Mouse (Mus musculus): ENCODE measurements around the gene Ttc29. TPM values are rescaled to one million over a fixed set of nuclear protein-coding genes. Genes with fewer than 3 reads are reported as not detected.

The Ttc29 gene
- polyA plus RNA-seq, 2 experiments: 0.04 TPM; not detected in 1

DNA sequence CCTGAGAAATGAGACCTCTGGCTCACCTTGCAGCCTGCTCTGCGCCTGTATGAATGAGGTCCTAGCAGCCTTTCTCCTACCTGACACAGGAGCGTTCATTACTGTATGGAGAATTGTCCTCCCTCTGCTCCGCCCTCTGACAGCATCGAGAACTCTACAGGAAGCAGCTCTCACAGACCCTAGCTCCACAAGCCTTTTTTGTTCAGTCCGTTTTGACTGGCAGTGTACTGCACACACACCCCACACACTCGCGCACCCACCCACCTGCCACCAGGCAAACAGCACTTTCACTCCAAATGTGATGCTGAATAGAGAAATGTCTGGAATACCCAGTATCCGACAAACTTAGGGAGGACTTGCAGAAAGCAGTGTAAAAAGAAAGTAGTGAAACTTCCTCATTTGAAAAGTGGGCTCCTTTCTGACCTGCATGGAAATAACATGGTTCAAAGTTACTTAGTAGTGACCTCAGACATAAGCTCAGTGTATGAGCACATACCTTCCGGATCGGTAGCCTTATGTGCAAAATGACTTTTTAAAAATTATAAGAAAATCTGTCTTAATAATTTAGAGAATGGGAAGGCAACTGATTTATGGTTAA, 76.4 kb downstream of the Ttc29 start:
- H3K4me1 ChIP-seq (ENCODE audit: control insufficient read depth, insufficient read depth, low read length): no peaks in the 10 kb centered on the region
- no peak for TF ChIP-seq POLR2A (IDR thresholded peaks at IDR 0.05; ENCODE audit: borderline replicate concordance, extremely low read depth, insufficient read depth, insufficient read length)
- 77% methylated on average over 10 of the region's 10 CpGs for whole genome bisulfite sequencing
- H3K4me2 ChIP-seq (replicated peaks; ENCODE audit: low read depth, low read length, severe bottlenecking): no peak overlapping the region
- no peak overlapping the region for H3K27ac ChIP-seq (replicated peaks; ENCODE audit: low read depth, low read length)
- ATAC-seq (ENCODE audit: low FRiP score, low read depth) (no peak), DNase-seq (ENCODE audit: low spot score) (no peak)
- no peaks in the 10 kb centered on the region for H3K27me3 ChIP-seq (ENCODE audit: control insufficient read depth, insufficient read depth, low read length)
- H3K4me3 ChIP-seq (replicated peaks; ENCODE audit: low read length): no peak overlapping the region
- no peaks in the 10 kb centered on the region for H3K36me3 ChIP-seq (ENCODE audit: control insufficient read depth, insufficient read depth, low read length)
- no peaks in the 10 kb centered on the region for H3K9me3 ChIP-seq (ENCODE audit: control insufficient read depth, low read length)
- no peak overlapping the region for H3K9ac ChIP-seq (ENCODE audit: low read depth, low read length, severe bottlenecking)

GRCm38 (mm10) chr8:78290274-78290673, 77.2 kb downstream of the Ttc29 start:
- no peaks in the 10 kb centered on the region for H3K36me3 ChIP-seq (ENCODE audit: control insufficient read depth, insufficient read depth, low read length)
- H3K4me2 ChIP-seq (replicated peaks; ENCODE audit: low read depth, low read length, severe bottlenecking): no peak overlapping the region
- no peak overlapping the region for H3K4me3 ChIP-seq (replicated peaks; ENCODE audit: low read length)
- no peak overlapping the region for H3K9ac ChIP-seq (ENCODE audit: low read depth, low read length, severe bottlenecking)
- no peaks in the 10 kb centered on the region for H3K27me3 ChIP-seq (ENCODE audit: control insufficient read depth, insufficient read depth, low read length)
- ATAC-seq (ENCODE audit: low FRiP score, low read depth): no peak
- 56% methylated on average over 7 of the region's 7 CpGs for WGBS
- no peak for DNase-seq (ENCODE audit: low spot score)
- no peak overlapping the region for H3K27ac ChIP-seq (replicated peaks; ENCODE audit: low read depth, low read length)
- no peaks in the 10 kb centered on the region for H3K9me3 ChIP-seq (ENCODE audit: control insufficient read depth, low read length)
- H3K4me1 ChIP-seq (ENCODE audit: control insufficient read depth, insufficient read depth, low read length): no peaks in the 10 kb centered on the region
- TF ChIP-seq POLR2A (IDR thresholded peaks at IDR 0.05; ENCODE audit: borderline replicate concordance, extremely low read depth, insufficient read depth, insufficient read length): no peak

DNA sequence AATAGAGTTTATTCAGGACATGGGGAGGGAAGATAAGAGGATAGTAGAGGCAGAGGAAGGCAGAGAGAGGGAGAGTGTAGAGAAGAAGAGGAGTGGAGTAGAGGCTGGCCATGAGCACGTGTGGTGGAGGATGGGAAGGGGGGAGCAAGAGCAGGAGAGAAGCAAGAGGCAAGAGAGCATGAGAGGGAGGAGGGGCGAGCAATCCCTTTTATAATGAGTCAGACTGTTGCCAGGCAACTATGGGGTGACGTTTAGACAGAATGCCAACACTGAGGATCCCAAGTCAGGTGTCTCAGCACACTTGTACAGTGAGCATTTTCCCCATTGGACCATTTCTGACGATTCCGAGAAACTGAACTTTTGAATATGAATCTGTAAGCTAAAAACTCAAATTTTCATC, 82.4 kb downstream of the Ttc29 start:
- ATAC-seq (ENCODE audit: low FRiP score, low read depth) (no peak), DNase-seq (ENCODE audit: low spot score) (no peak)
- H3K9ac ChIP-seq (ENCODE audit: low read depth, low read length, severe bottlenecking): no peak overlapping the region
- H3K4me2 ChIP-seq (replicated peaks; ENCODE audit: low read depth, low read length, severe bottlenecking): no peak overlapping the region
- no peak overlapping the region for H3K27ac ChIP-seq (replicated peaks; ENCODE audit: low read depth, low read length)
- no peak overlapping the region for H3K4me3 ChIP-seq (replicated peaks; ENCODE audit: low read length)
- no peaks in the 10 kb centered on the region for H3K36me3 ChIP-seq (ENCODE audit: control insufficient read depth, insufficient read depth, low read length)
- H3K4me1 ChIP-seq (ENCODE audit: control insufficient read depth, insufficient read depth, low read length): no peaks in the 10 kb centered on the region
- no peaks in the 10 kb centered on the region for H3K9me3 ChIP-seq (ENCODE audit: control insufficient read depth, low read length)
- 61% methylated on average over 5 of the region's 5 CpGs for WGBS
- TF ChIP-seq POLR2A (IDR thresholded peaks at IDR 0.05; ENCODE audit: borderline replicate concordance, extremely low read depth, insufficient read depth, insufficient read length): no peak
- H3K27me3 ChIP-seq (ENCODE audit: control insufficient read depth, insufficient read depth, low read length): no peaks in the 10 kb centered on the region

- H3K9ac ChIP-seq (ENCODE audit: low read depth, low read length, severe bottlenecking): no peak overlapping the region
- TF ChIP-seq POLR2A (IDR thresholded peaks at IDR 0.05; ENCODE audit: borderline replicate concordance, extremely low read depth, insufficient read depth, insufficient read length): no peak
- H3K27ac ChIP-seq (replicated peaks; ENCODE audit: low read depth, low read length): no peak overlapping the region
- H3K36me3 ChIP-seq (ENCODE audit: control insufficient read depth, insufficient read depth, low read length): no peaks in the 10 kb centered on the region
- no peaks in the 10 kb centered on the region for H3K4me1 ChIP-seq (ENCODE audit: control insufficient read depth, insufficient read depth, low read length)
- no peaks in the 10 kb centered on the region for H3K9me3 ChIP-seq (ENCODE audit: control insufficient read depth, low read length)
- no peak overlapping the region for H3K4me2 ChIP-seq (replicated peaks; ENCODE audit: low read depth, low read length, severe bottlenecking)
- H3K27me3 ChIP-seq (ENCODE audit: control insufficient read depth, insufficient read depth, low read length): no peaks in the 10 kb centered on the region
- WGBS: 32% methylated on average over 7 of the region's 7 CpGs
- ATAC-seq (ENCODE audit: low FRiP score, low read depth): no peak
- DNase-seq (ENCODE audit: low spot score): no peak
- H3K4me3 ChIP-seq (replicated peaks; ENCODE audit: low read length): no peak overlapping the region
Observed at GRCm38 (mm10) chr8:78303579-78303978, 90.5 kb downstream of the Ttc29 start.

- no peak for DNase-seq (ENCODE audit: low spot score)
- Histone ChIP-seq H3K27me3 (ENCODE audit: control insufficient read depth, insufficient read depth, low read length) (no peaks in the 10 kb centered on the region), H3K4me3 (replicated peaks; ENCODE audit: low read length) (no peak overlapping the region), H3K4me2 (replicated peaks; ENCODE audit: low read depth, low read length, severe bottlenecking) (no peak overlapping the region), H3K9me3 (ENCODE audit: control insufficient read depth, low read length) (no peaks in the 10 kb centered on the region), H3K36me3 (ENCODE audit: control insufficient read depth, insufficient read depth, low read length) (no peaks in the 10 kb centered on the region), H3K4me1 (ENCODE audit: control insufficient read depth, insufficient read depth, low read length) (no peaks in the 10 kb centered on the region), H3K27ac (replicated peaks; ENCODE audit: low read depth, low read length) (no peak overlapping the region), H3K9ac (ENCODE audit: low read depth, low read length, severe bottlenecking) (no peak overlapping the region)
- TF ChIP-seq POLR2A (IDR thresholded peaks at IDR 0.05; ENCODE audit: borderline replicate concordance, extremely low read depth, insufficient read depth, insufficient read length): no peak
- ATAC-seq (ENCODE audit: low FRiP score, low read depth): no peak
- 69% methylated on average over 10 of the region's 10 CpGs for WGBS
Observed at GRCm38 (mm10) chr8:78306604-78307003, 93.5 kb downstream of the Ttc29 start.

DNA sequence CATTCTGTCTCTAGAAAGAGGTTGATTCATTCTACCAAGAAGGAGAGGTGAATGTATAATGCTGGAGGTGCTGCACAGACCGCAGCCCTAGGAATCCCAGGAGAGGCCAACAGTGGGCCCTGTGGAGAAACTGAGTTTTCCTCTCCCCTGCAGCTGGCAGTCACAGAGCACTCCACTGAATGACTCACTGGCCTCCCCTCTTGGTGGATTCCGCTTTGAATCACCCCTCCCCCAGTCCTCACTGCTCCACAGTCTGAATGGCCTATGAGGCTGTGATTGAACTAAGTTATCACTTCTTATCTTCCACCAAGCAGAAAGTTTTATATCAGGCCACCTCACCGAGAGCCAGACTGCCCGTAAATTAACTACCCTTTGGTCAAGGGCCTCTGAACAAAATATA, 94.0 kb downstream of the Ttc29 start:
- H3K27ac ChIP-seq (replicated peaks; ENCODE audit: low read depth, low read length): no peak overlapping the region
- no peaks in the 10 kb centered on the region for H3K27me3 ChIP-seq (ENCODE audit: control insufficient read depth, insufficient read depth, low read length)
- ATAC-seq (ENCODE audit: low FRiP score, low read depth): no peak
- no peaks in the 10 kb centered on the region for H3K4me1 ChIP-seq (ENCODE audit: control insufficient read depth, insufficient read depth, low read length)
- H3K9ac ChIP-seq (ENCODE audit: low read depth, low read length, severe bottlenecking): no peak overlapping the region
- no peak overlapping the region for H3K4me2 ChIP-seq (replicated peaks; ENCODE audit: low read depth, low read length, severe bottlenecking)
- 41% methylated on average over 4 of the region's 4 CpGs for WGBS
- no peaks in the 10 kb centered on the region for H3K36me3 ChIP-seq (ENCODE audit: control insufficient read depth, insufficient read depth, low read length)
- no peak for DNase-seq (ENCODE audit: low spot score)
- H3K4me3 ChIP-seq (replicated peaks; ENCODE audit: low read length): no peak overlapping the region
- no peak for TF ChIP-seq POLR2A (IDR thresholded peaks at IDR 0.05; ENCODE audit: borderline replicate concordance, extremely low read depth, insufficient read depth, insufficient read length)
- H3K9me3 ChIP-seq (ENCODE audit: control insufficient read depth, low read length): peaks cover 4% of the 10 kb centered on the region; the same call in 1 of the 2 replicates

Measured in limb, embryonic 14.5 days (tissue).